Mouse (Mus musculus): Measurements from ENCODE around the gene Arhgap33.
"Not testable (repeated sequence)": the region's sequence is repeated elsewhere in the genome, so short reads cannot be mapped to it uniquely, and the experiment has no call there.

Arhgap33 gene

GRCm38 (mm10) chr7:30552102-30553020, 17.5 kb upstream of the Arhgap33 start, which contains the start of the genes Hspb6 and Proser3:
Gene Hspb6, plus strand, starts transcription at chr7:30552178.
Gene Proser3, minus strand, starts transcription at chr7:30552299.
- DNase-seq (ENCODE audit: low spot score), result peak; percentile 89

- DNase-seq (ENCODE audit: low spot score), result no peak
Observed at GRCm38 (mm10) chr7:30551445-30552101, 16.7 kb upstream of the Arhgap33 start.

DNA sequence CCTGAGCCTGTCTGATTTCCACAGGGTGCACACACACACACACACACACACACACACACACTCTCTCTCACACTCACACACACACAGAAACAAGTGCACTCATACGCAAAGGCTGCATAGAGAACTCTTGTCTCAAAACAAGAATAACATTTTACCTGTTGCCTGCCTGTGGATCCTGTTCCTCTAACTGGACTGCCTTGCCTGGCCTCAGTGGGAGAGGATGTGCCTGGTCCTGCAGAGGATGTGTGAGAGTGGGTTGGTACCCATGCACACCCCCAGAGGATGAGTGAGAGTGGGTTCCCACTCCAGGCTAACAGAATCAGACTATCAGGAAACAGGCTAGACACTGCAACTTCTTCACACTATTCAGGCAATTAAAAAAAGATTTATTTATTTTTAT, 15.7 kb upstream of the Arhgap33 start:
- no peak for DNase-seq (ENCODE audit: low spot score)

DNA sequence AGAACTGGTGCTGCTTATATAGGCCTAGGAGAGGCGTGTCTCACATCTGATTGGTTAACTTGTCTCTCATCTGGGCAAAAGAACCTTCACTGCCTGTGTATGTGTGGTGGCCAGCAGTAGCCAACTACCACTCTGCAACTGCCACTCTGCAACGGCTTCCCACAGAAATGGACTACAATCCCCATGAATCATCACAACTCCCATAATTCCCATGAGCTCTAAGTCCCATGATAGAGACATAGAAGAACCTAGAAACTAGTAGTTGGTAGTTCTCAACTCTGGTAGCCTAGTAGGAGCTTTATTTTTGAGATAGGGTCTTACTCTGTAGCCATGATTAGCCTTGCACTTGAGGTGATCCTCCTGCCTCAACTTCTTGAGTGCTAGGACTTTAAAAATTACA, 15.0 kb upstream of the Arhgap33 start:
- DNase-seq (ENCODE audit: low spot score), result no peak

DNA sequence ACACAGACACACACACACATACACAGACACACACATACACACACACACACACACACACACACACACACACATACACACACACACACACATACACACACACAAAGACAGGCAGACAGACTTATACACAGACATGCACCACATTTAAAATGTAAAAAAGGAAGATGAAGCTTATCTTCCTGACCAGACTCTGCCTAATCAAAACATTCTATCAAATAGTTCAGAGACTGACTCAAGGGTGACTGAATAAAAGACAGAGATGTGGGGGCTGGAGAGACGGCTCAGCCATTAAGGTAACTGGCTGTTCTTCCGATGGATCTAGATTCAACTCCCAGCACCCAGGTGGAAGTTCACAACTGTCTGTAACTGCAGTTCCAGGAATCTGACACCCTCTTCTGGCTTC, 9.5 kb upstream of the Arhgap33 start:
- DNase-seq (ENCODE audit: low spot score), result no peak

- no peak for DNase-seq (ENCODE audit: low spot score)
Observed at GRCm38 (mm10) chr7:30540572-30540971, 5.7 kb upstream of the Arhgap33 start.

- DNase-seq (ENCODE audit: low spot score), result no peak
Observed at GRCm38 (mm10) chr7:30533941-30534632, 773 bp downstream of the Arhgap33 start.

GRCm38 (mm10) chr7:30532931-30533330, 1.9 kb downstream of the Arhgap33 start:
- DNase-seq (ENCODE audit: low spot score), result no peak

DNA sequence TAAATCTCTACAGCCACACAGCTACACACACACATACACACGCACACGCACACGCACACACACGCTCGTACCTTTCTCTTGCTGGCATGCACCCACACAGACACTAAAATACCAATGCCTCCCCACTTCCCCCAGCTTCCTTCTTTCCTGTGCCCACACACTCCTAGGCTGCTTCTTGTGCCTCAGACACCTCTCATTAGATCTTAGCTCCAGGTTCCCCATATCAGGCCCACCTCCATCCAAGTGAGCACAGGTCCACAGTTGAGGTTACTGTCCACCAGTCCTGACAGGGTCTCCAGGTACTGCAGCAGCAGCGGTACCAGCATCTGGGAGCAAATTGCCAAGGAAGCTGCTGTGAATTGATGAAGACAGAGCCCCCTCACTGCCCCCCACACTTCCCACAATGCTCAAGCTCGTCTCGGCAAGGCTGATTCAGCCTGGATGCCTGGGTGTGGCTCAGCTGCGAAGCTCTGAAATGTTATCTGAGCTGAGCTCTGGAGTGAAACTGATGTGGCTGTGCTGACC, 3.5 kb downstream of the Arhgap33 start:
- DNase-seq (ENCODE audit: low spot score), result no peak

DNA sequence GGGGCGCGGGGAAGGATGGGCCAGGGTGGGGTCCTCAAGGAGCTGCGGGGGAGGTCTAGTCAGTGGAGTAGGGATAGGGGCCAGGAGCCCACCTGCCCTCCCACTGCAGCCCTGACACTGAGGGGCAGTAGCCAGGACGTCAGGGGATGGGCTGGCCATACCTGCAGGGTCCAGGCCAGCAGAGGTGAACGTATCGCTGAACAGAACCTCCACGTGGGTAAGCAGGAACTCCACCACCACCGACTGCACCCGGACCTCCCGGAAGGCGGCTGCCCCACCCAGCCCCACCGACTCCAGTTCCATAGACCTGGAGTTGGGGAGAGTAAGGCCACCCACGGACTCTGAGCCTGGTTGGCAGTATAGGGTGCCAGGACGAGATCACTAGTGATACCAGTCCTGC, 7.9 kb downstream of the Arhgap33 start:
- DNase-seq (ENCODE audit: low spot score), result no peak

DNA sequence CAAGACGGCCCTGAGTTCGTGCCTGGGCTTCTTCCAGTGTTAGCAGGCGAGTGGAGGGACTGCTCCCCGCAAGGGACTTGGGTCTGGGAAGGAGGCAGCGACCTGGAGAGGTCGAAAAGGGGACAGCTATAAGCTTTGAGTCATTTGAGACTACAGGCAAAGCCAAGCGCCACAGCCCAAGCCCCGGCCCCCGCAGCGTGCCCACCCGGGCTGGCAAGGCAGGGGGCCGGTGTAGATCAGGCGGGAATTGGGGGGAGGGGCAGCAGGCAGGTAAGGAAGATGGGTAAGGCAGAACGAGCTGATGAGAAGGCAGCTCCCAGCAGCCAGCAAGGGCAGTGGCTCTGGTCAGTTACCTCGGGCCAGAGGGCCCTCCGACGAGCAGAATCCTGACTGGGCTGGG, 8.5 kb downstream of the Arhgap33 start:
- no peak for DNase-seq (ENCODE audit: low spot score)

DNA sequence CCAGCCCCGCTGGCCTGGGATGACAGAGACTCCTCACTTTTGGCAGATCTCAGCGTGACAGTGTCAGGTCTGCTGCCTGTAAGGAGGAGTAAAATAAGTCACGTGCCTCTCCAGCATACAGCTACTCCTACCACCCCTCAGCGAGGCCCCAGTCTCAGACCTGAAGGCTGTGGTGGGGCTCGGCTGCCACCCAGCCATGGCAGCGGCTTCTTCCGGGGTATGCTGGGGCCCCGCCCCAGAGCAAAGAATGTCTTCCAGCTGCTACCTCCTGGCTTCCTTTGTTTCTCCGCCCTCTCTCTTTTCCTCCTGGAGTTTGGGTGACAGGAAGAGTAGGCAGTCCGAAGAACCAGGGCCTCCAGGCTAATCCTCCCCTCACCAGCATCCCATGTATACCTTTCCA, 8.9 kb downstream of the Arhgap33 start:
- no peak for DNase-seq (ENCODE audit: low spot score)

- DNase-seq (ENCODE audit: low spot score), result no peak
Observed at GRCm38 (mm10) chr7:30524487-30524886, 10.4 kb downstream of the Arhgap33 start.

DNA sequence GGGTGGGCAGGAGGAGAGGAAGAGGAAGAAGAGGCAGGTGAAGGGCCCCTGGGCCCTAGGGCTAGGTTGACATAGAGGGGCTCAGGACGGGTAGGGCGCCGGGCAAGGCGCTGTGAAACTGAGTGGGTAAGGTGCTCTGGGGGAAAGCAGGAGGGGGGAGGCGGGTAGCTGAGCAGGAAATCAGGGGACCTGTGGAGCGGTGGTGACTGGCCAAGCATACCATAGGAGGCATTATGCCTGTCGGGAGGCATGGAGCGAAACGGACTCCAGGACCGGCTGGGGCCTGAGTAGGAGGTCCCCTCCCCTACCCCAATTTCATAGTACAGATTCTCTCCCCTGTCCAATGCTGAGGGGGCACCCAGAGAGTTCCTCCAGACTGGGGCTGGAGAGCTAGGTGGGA, 12.0 kb downstream of the Arhgap33 start:
- DNase-seq (ENCODE audit: low spot score), result no peak

DNA sequence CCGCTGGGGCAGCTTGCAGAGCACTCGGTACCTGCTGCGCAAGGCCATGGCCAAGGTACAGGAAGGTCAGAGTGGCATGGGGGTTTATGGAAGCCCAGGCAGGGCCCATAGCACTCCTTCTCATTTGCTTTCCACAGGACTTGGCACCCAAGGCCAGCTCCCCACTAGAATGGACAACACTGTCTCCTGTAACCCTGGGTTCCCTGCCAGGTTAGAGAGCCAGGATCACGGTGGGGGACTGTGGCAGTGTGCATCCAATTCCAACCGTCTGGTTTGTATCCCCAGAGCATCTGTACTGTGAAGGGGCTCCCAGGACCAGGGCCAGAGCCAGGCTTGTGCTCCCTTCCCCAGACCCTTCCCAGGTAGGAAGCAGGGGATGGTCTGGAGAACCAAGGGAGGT, 14.0 kb downstream of the Arhgap33 start:
- no peak for DNase-seq (ENCODE audit: low spot score)

DNA sequence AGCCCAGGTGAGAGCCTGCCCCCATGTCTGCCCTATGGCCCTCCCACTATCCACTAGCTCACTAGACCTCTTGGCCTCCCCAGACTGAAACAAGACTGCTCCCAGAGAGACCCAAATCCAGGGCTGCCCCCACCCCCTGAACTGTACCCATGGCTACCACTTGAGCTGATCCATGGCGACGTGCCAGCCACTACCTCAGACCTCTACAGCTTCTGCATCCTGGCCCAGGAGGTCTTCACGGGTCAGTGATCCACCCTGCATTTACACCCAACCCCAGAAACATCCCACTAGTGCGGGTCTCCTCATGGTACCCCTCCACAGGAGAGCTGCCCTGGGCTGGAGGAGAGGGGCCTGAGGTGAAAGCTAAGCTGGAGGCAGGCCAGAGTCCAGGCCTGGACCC, 14.5 kb downstream of the Arhgap33 start:
- DNase-seq (ENCODE audit: low spot score), result no peak

- no peak for DNase-seq (ENCODE audit: low spot score)
Observed at GRCm38 (mm10) chr7:30518325-30518724, 16.5 kb downstream of the Arhgap33 start.

- DNase-seq (ENCODE audit: low spot score), result no peak
Observed at GRCm38 (mm10) chr7:30515003-30515760, 19.7 kb downstream of the Arhgap33 start.

DNA sequence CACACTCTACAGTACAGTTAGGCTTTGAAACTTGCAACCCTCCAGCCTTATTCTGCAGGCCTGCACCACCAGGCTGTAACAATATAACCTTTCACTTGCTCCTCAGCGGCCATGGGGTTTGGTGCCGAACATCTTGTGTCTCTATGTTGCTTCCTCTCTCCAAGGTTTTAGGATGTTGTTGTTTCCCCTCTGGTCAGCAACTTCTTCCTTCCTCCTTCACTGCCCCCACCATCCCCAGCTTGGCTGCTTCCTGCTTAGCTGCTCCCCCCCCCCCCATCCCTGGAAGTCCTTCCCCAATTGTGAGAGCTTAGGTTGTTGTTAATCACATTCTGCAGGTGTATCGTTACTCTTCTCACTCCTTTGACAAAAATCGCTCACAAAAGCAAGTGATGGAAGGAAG, 26.8 kb downstream of the Arhgap33 start:
- no peak for DNase-seq (ENCODE audit: low spot score)

DNA sequence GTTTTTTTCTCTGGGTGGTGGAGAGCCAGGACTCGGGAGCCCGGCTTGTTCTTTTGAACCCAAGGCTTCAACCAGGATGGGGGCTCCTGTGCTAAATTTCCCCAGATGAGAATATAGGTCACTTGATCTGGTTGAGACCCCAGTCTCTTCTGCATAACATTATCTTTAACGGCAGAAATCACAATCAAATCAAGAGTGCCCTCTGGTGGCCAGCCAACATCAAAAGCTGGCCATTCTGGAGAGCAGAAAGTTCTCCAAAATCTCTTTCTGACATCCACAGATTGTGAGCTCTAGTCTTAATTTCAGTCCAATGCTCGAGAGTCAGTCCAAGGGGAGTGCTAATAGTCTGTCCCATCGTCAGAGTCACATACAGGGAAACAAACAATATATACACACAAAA, 33.7 kb downstream of the Arhgap33 start:
- DNase-seq (ENCODE audit: low spot score), result not testable (repeated sequence)

DNA sequence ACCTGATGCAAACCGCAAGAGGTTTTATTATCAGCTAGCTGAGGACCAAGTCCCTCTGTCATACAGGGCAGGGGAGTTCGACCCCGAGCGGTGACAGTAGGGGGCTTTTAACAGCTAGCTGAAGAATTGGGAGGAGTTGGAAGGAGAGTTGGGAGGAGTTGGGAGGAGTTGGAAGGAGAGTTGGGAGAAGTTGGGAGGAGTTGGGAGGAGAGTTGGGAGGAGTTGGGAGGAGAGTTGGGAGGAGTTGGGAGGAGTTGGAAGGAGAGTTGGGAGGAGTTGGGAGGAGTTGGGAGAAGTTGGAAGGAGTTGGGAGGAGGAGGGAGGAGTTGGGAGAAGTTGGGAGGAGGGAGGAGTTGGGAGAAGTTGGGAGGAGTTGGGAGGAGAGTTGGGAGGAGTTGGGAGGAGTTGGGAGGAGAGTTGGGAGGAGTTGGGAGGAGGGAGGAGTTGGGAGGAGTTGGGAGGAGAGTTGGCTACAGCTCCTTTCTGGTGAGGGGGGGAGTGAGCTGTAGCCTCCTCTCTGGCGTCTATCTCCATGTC, 39.3 kb downstream of the Arhgap33 start:
- not testable (repeated sequence) for DNase-seq (ENCODE audit: low spot score)
